Mouse (Mus musculus) stomach, embryonic 14.5 days (tissue): ENCODE data around the gene Mtcl1. TPM values are rescaled to one million over a fixed set of nuclear protein-coding genes. Genes with fewer than 3 reads are reported as not detected.

Experiments used
- ATAC-seq: fragments of 200-750 bp; cut with Nextera tagmentation; 2 replicates; pipeline ENCODE4 v1.8.0; 2017; ENCODE audit warnings: low read depth, moderate TSS enrichment; ENCODE audit not compliant: insufficient number of reproducible peaks, insufficient read depth, low FRiP score
- H3K27ac ChIP-seq: fragments of 300-500 bp; sonication (generic); 2 replicates; pipeline ENCODE4 v1.5.1; 2014; ENCODE audit warnings: mild to moderate bottlenecking, low read length, moderate library complexity, mixed read lengths
- H3K27me3 ChIP-seq: fragments of 300-500 bp; sonication (generic); 2 replicates; pipeline ENCODE4 v1.6.1; 2014; ENCODE audit warnings: low read length, control low read depth, mixed read lengths; ENCODE audit not compliant: control insufficient read depth, insufficient read depth
- H3K36me3 ChIP-seq: fragments of 300-500 bp; sonication (generic); 2 replicates; pipeline ENCODE4 v1.6.1; 2014; ENCODE audit warnings: mild to moderate bottlenecking, control low read depth, low read length, moderate library complexity, mixed read lengths; ENCODE audit not compliant: control insufficient read depth, insufficient read depth
- H3K4me1 ChIP-seq: fragments of 300-500 bp; sonication (generic); 2 replicates; pipeline ENCODE4 v1.6.1; 2014; ENCODE audit warnings: low read length, control low read depth, mixed read lengths; ENCODE audit not compliant: control insufficient read depth, insufficient read depth
- H3K4me2 ChIP-seq: fragments of 300-500 bp; sonication (generic); replicated peaks from 2 replicates; pipeline ENCODE4 v1.6.1; 2014; ENCODE audit warnings: low read depth, low read length, control low read depth
- H3K4me3 ChIP-seq: fragments of 300-500 bp; sonication (generic); 2 replicates; pipeline ENCODE4 v1.5.1; 2014; ENCODE audit warnings: low read depth, low read length, control low read depth
- H3K9ac ChIP-seq: fragments of 300-500 bp; sonication (generic); replicated peaks from 2 replicates; pipeline ENCODE4 v1.6.1; 2014; ENCODE audit warnings: low read depth, mild to moderate bottlenecking, control low read depth, low read length, moderate library complexity, mixed read lengths
- H3K9me3 ChIP-seq: fragments of 300-500 bp; sonication (generic); 2 replicates; pipeline ENCODE4 v1.6.1; 2016; ENCODE audit warnings: low read depth, low read length, control low read depth; ENCODE audit not compliant: control insufficient read depth
- WGBS: fragments of 180-500 bp; shearing (Covaris S2); extraction: QIAGEN DNeasy Blood & Tissue Kit; methylation state at CpG from one replicate; pipeline ENCODE4 v1.1.7; 2014; 5-methylcytosine and 5-hydroxymethylcytosine counted together
- polyA plus RNA-seq: library from polyadenylated mRNA; unstranded; fragments of >200 nt; fragmentation: Nextera tagmentation; extraction: Ambion mirVana; gene quantifications from 2 replicates; pipeline ENCODE4 v1.2.1, GENCODE M21; 2014

Gene Mtcl1
- 13.2 and 14.7 TPM in 2 replicates for polyA plus RNA-seq

GRCm38 (mm10) chr17:66449460-66450341, at the start of gene Mtcl1:
Gene Mtcl1 (minus strand): TSS chr17:66449750.
- Histone ChIP-seq H3K36me3 (no peaks in the 10 kb centered on the region), H3K27ac (peak within 1 kb of the TSS; percentile 48; the same call in 1 of the 2 replicates), H3K27me3 (no peaks in the 10 kb centered on the region), H3K4me1 (peaks cover 20% of the 10 kb centered on the region), H3K9me3 (no peaks in the 10 kb centered on the region), H3K4me2 (peak within 1 kb of the TSS; percentile 80), H3K9ac (peak within 1 kb of the TSS; percentile 40), H3K4me3 (peak within 1 kb of the TSS; percentile 48)
- peak; percentile 74; the same call in 1 of the 2 replicates for ATAC-seq
- under 1% methylated on average over 75 of the region's 76 CpGs for WGBS

- Histone ChIP-seq H3K36me3 (peaks cover 59% of the 10 kb centered on the region), H3K4me2 (no peak overlapping the region), H3K9ac (no peak overlapping the region), H3K4me3 (no peak overlapping the region), H3K9me3 (no peaks in the 10 kb centered on the region), H3K4me1 (no peaks in the 10 kb centered on the region), H3K27ac (no peak overlapping the region), H3K27me3 (no peaks in the 10 kb centered on the region)
- WGBS = 76% methylated on average over 14 of the region's 14 CpGs
- no peak for ATAC-seq
These were observed 49.0 kb upstream of the Mtcl1 start for GRCm38 (mm10) chr17:66498598-66498997.

- H3K4me1 ChIP-seq = no peaks in the 10 kb centered on the region
- WGBS = 89% methylated on average over 9 of the region's 9 CpGs
- no peak for ATAC-seq
- H3K4me3 ChIP-seq = no peak overlapping the region
- no peaks in the 10 kb centered on the region for H3K9me3 ChIP-seq
- peaks cover 54% of the 10 kb centered on the region for H3K36me3 ChIP-seq
- H3K27me3 ChIP-seq = no peaks in the 10 kb centered on the region
- no peak overlapping the region for H3K9ac ChIP-seq
- H3K27ac ChIP-seq = no peak overlapping the region
- H3K4me2 ChIP-seq = no peak overlapping the region
These were observed 47.0 kb upstream of the Mtcl1 start for GRCm38 (mm10) chr17:66496589-66496988.

- H3K9ac ChIP-seq = no peak overlapping the region
- H3K27me3 ChIP-seq = no peaks in the 10 kb centered on the region
- H3K36me3 ChIP-seq = peaks cover 10% of the 10 kb centered on the region
- H3K9me3 ChIP-seq = no peaks in the 10 kb centered on the region
- H3K4me2 ChIP-seq = no peak overlapping the region
- no peaks in the 10 kb centered on the region for H3K4me1 ChIP-seq
- H3K4me3 ChIP-seq = no peak overlapping the region
- 0 out of 2 replicates have a peak, but pooled peaks have one; percentile 10 for ATAC-seq
- H3K27ac ChIP-seq = no peak overlapping the region
- 41% methylated on average over 10 of the region's 10 CpGs for WGBS
These were observed 40.6 kb upstream of the Mtcl1 start for GRCm38 (mm10) chr17:66490022-66490601.

- H3K36me3 ChIP-seq = no peaks in the 10 kb centered on the region
- no peak overlapping the region for H3K27ac ChIP-seq
- no peak overlapping the region for H3K9ac ChIP-seq
- H3K4me3 ChIP-seq = no peak overlapping the region
- H3K4me1 ChIP-seq = no peaks in the 10 kb centered on the region
- 88% methylated on average over 6 of the region's 6 CpGs for WGBS
- H3K27me3 ChIP-seq = no peaks in the 10 kb centered on the region
- ATAC-seq = no peak
- H3K9me3 ChIP-seq = no peaks in the 10 kb centered on the region
- H3K4me2 ChIP-seq = no peak overlapping the region
These were observed 37.0 kb upstream of the Mtcl1 start for GRCm38 (mm10) chr17:66486576-66486975.

- no peak overlapping the region for H3K9ac ChIP-seq
- no peaks in the 10 kb centered on the region for H3K36me3 ChIP-seq
- no peaks in the 10 kb centered on the region for H3K27me3 ChIP-seq
- no peak overlapping the region for H3K27ac ChIP-seq
- 13% methylated on average over 11 of the region's 11 CpGs for WGBS
- no peaks in the 10 kb centered on the region for H3K9me3 ChIP-seq
- no peak for ATAC-seq
- H3K4me3 ChIP-seq = no peak overlapping the region
- H3K4me1 ChIP-seq = no peaks in the 10 kb centered on the region
- H3K4me2 ChIP-seq = 0 out of 2 replicates have a peak overlapping the region, but pooled peaks have one; percentile 8
These were observed 36.2 kb upstream of the Mtcl1 start for GRCm38 (mm10) chr17:66485742-66486141.

GRCm38 (mm10) chr17:66484965-66485364, 35.4 kb upstream of the Mtcl1 start:
- WGBS = 40% methylated on average over 2 of the region's 2 CpGs
- no peaks in the 10 kb centered on the region for H3K27me3 ChIP-seq
- H3K36me3 ChIP-seq = no peaks in the 10 kb centered on the region
- H3K4me3 ChIP-seq = no peak overlapping the region
- no peak overlapping the region for H3K27ac ChIP-seq
- no peak for ATAC-seq
- H3K4me1 ChIP-seq = peaks cover 5% of the 10 kb centered on the region; the same call in 1 of the 2 replicates
- no peak overlapping the region for H3K9ac ChIP-seq
- no peaks in the 10 kb centered on the region for H3K9me3 ChIP-seq
- H3K4me2 ChIP-seq = no peak overlapping the region

- H3K27ac ChIP-seq = no peak overlapping the region
- no peaks in the 10 kb centered on the region for H3K9me3 ChIP-seq
- no peak overlapping the region for H3K4me2 ChIP-seq
- H3K9ac ChIP-seq = no peak overlapping the region
- peaks cover 5% of the 10 kb centered on the region; the same call in 1 of the 2 replicates for H3K4me1 ChIP-seq
- no peaks in the 10 kb centered on the region for H3K27me3 ChIP-seq
- ATAC-seq = no peak
- H3K36me3 ChIP-seq = no peaks in the 10 kb centered on the region
- H3K4me3 ChIP-seq = no peak overlapping the region
- WGBS = 80% methylated on average over 9 of the region's 9 CpGs
These were observed 34.3 kb upstream of the Mtcl1 start for GRCm38 (mm10) chr17:66483651-66484454.
